Mouse (Mus musculus) neural tube, embryonic 14.5 days (tissue): ENCODE data around the gene Pde2a. TPM values are rescaled to one million over a fixed set of nuclear protein-coding genes. Genes with fewer than 3 reads are reported as not detected.

Experiments used
- ATAC-seq: fragments of 200-750 bp; cut with Nextera tagmentation; 2 replicates; pipeline ENCODE4 v1.8.0; 2017; ENCODE audit warnings: low read depth, mild to moderate bottlenecking, moderate TSS enrichment, moderate library complexity
- H3K27ac ChIP-seq: fragments of 300-500 bp; sonication (generic); 2 replicates; pipeline ENCODE4 v1.5.1; 2014; ENCODE audit warnings: low read depth, mild to moderate bottlenecking, control low read depth, low read length, moderate library complexity, mixed read lengths
- H3K27me3 ChIP-seq: fragments of 300-500 bp; sonication (generic); 2 replicates; pipeline ENCODE4 v1.6.1; 2014; ENCODE audit warnings: low read length; ENCODE audit not compliant: control insufficient read depth, insufficient read depth
- H3K36me3 ChIP-seq: fragments of 300-500 bp; sonication (generic); 2 replicates; pipeline ENCODE4 v1.6.1; 2014; ENCODE audit warnings: low read length, mixed read lengths; ENCODE audit not compliant: control insufficient read depth, insufficient read depth
- H3K4me1 ChIP-seq: fragments of 300-500 bp; sonication (generic); 2 replicates; pipeline ENCODE4 v1.6.1; 2014; ENCODE audit warnings: low read length; ENCODE audit not compliant: control insufficient read depth, insufficient read depth
- H3K4me2 ChIP-seq: fragments of 300-500 bp; sonication (generic); 2 replicates; pipeline ENCODE4 v1.6.1; 2014; ENCODE audit warnings: mild to moderate bottlenecking, low read depth, low read length, control low read depth
- H3K4me3 ChIP-seq: fragments of 300-500 bp; sonication (generic); 2 replicates; pipeline ENCODE4 v1.5.1; 2014; ENCODE audit warnings: low read depth, low read length, control low read depth, mixed read lengths
- H3K9ac ChIP-seq: fragments of 300-500 bp; sonication (generic); replicated peaks from 2 replicates; pipeline ENCODE4 v1.6.1; 2014; ENCODE audit warnings: low read depth, mild to moderate bottlenecking, control low read depth, low read length, mixed read lengths
- H3K9me3 ChIP-seq: fragments of 300-500 bp; sonication (generic); 2 replicates; pipeline ENCODE4 v1.6.1; 2016; ENCODE audit warnings: low read length; ENCODE audit not compliant: control insufficient read depth
- WGBS: fragments of 180-500 bp; shearing (Covaris S2); extraction: QIAGEN DNeasy Blood & Tissue Kit; methylation state at CpG from one replicate; pipeline ENCODE4 v1.1.7; 2014; 5-methylcytosine and 5-hydroxymethylcytosine counted together
- polyA plus RNA-seq: library from polyadenylated mRNA; unstranded; fragments of >200 nt; fragmentation: Nextera tagmentation; extraction: Ambion mirVana; gene quantifications from 2 replicates; pipeline ENCODE4 v1.2.1, GENCODE M21; 2014

Gene Pde2a
- polyA plus RNA-seq, 1 experiment from 2014 or later = 13.5 TPM

- ATAC-seq = peak; percentile 26; the same call in 1 of the 2 replicates
- 54% methylated on average over 8 of the region's 8 CpGs for WGBS
- Histone ChIP-seq H3K36me3 (no peaks in the 10 kb centered on the region), H3K27me3 (no peaks in the 10 kb centered on the region), H3K4me2 (no peak overlapping the region), H3K4me1 (peaks cover 4% of the 10 kb centered on the region; the same call in 1 of the 2 replicates), H3K9me3 (no peaks in the 10 kb centered on the region), H3K27ac (no peak overlapping the region), H3K9ac (no peak overlapping the region), H3K4me3 (no peak overlapping the region)
These were observed 39.1 kb upstream of the Pde2a start for GRCm38 (mm10) chr7:101382378-101382777.

GRCm38 (mm10) chr7:101383756-101384155 lies 37.7 kb upstream of the Pde2a start:
- H3K4me3 ChIP-seq = no peak overlapping the region
- no peaks in the 10 kb centered on the region for H3K36me3 ChIP-seq
- H3K4me1 ChIP-seq = 0 out of 2 replicates have a peak, but pooled peaks cover 4% of the 10 kb centered on the region
- H3K9ac ChIP-seq = no peak overlapping the region
- no peak for ATAC-seq
- no peak overlapping the region for H3K4me2 ChIP-seq
- H3K27ac ChIP-seq = no peak overlapping the region
- no peaks in the 10 kb centered on the region for H3K9me3 ChIP-seq
- no peaks in the 10 kb centered on the region for H3K27me3 ChIP-seq
- WGBS = 74% methylated on average over 3 of the region's 3 CpGs

- Histone ChIP-seq H3K4me1 (0 out of 2 replicates have a peak, but pooled peaks cover 4% of the 10 kb centered on the region), H3K4me2 (no peak overlapping the region)
- no peak for ATAC-seq
These were observed 36.6 kb upstream of the Pde2a start for GRCm38 (mm10) chr7:101384931-101385330.

GRCm38 (mm10) chr7:101385331-101385733 lies 36.2 kb upstream of the Pde2a start:
- 44% methylated on average over 6 of the region's 6 CpGs for WGBS
- H3K4me1 ChIP-seq = 0 out of 2 replicates have a peak, but pooled peaks cover 4% of the 10 kb centered on the region
- no peak overlapping the region for H3K4me3 ChIP-seq
- H3K36me3 ChIP-seq = no peaks in the 10 kb centered on the region
- H3K27me3 ChIP-seq = no peaks in the 10 kb centered on the region
- ATAC-seq = no peak
- H3K9ac ChIP-seq = no peak overlapping the region
- no peak overlapping the region for H3K27ac ChIP-seq
- no peak overlapping the region for H3K4me2 ChIP-seq
- H3K9me3 ChIP-seq = no peaks in the 10 kb centered on the region

More at GRCm38 (mm10) chr7:101384931-101385330, 36.6 kb upstream of the Pde2a start:
- Histone ChIP-seq H3K27ac (no peak overlapping the region), H3K27me3 (no peaks in the 10 kb centered on the region), H3K9me3 (no peaks in the 10 kb centered on the region), H3K4me3 (no peak overlapping the region), H3K9ac (0 out of 2 replicates have a peak overlapping the region, but pooled peaks have one; percentile 3), H3K36me3 (no peaks in the 10 kb centered on the region)
- 62% methylated on average over 10 of the region's 10 CpGs for WGBS

- H3K27me3 ChIP-seq = no peaks in the 10 kb centered on the region
These were observed 35.5 kb upstream of the Pde2a start for GRCm38 (mm10) chr7:101385866-101386452.

GRCm38 (mm10) chr7:101389256-101389655 lies 32.2 kb upstream of the Pde2a start:
- no peak overlapping the region for H3K4me2 ChIP-seq
- H3K36me3 ChIP-seq = no peaks in the 10 kb centered on the region
- H3K27ac ChIP-seq = no peak overlapping the region
- 0 out of 2 replicates have a peak, but pooled peaks cover 4% of the 10 kb centered on the region for H3K4me1 ChIP-seq
- 92% methylated on average over 6 of the region's 6 CpGs for WGBS
- no peak for ATAC-seq
- H3K9me3 ChIP-seq = no peaks in the 10 kb centered on the region
- H3K9ac ChIP-seq = no peak overlapping the region
- no peak overlapping the region for H3K4me3 ChIP-seq
- H3K27me3 ChIP-seq = no peaks in the 10 kb centered on the region

More at GRCm38 (mm10) chr7:101385866-101386452, 35.5 kb upstream of the Pde2a start:
- no peak overlapping the region for H3K27ac ChIP-seq
- no peaks in the 10 kb centered on the region for H3K36me3 ChIP-seq
- H3K4me1 ChIP-seq = 0 out of 2 replicates have a peak, but pooled peaks cover 4% of the 10 kb centered on the region
- H3K9ac ChIP-seq = no peak overlapping the region
- ATAC-seq = no peak
- H3K4me3 ChIP-seq = no peak overlapping the region
- H3K9me3 ChIP-seq = no peaks in the 10 kb centered on the region
- WGBS = 56% methylated on average over 9 of the region's 10 CpGs
- no peak overlapping the region for H3K4me2 ChIP-seq

GRCm38 (mm10) chr7:101391909-101392479 lies 29.5 kb upstream of the Pde2a start:
- Histone ChIP-seq H3K4me1 (no peaks in the 10 kb centered on the region), H3K4me3 (no peak overlapping the region), H3K9ac (no peak overlapping the region), H3K9me3 (no peaks in the 10 kb centered on the region), H3K27me3 (no peaks in the 10 kb centered on the region), H3K4me2 (no peak overlapping the region), H3K27ac (no peak overlapping the region), H3K36me3 (no peaks in the 10 kb centered on the region)
- ATAC-seq = no peak
- 86% methylated on average over 4 of the region's 4 CpGs for WGBS

GRCm38 (mm10) chr7:101393015-101393414 lies 28.5 kb upstream of the Pde2a start:
- Histone ChIP-seq H3K36me3 (no peaks in the 10 kb centered on the region), H3K4me3 (no peak overlapping the region), H3K27me3 (no peaks in the 10 kb centered on the region), H3K9me3 (no peaks in the 10 kb centered on the region), H3K27ac (no peak overlapping the region), H3K4me1 (no peaks in the 10 kb centered on the region), H3K9ac (no peak overlapping the region), H3K4me2 (no peak overlapping the region)
- 65% methylated on average over 4 of the region's 4 CpGs for WGBS
- no peak for ATAC-seq

GRCm38 (mm10) chr7:101393694-101394504 lies 27.6 kb upstream of the Pde2a start:
- Histone ChIP-seq H3K36me3 (no peaks in the 10 kb centered on the region), H3K4me3 (no peak overlapping the region), H3K27me3 (no peaks in the 10 kb centered on the region), H3K9ac (no peak overlapping the region), H3K4me2 (no peak overlapping the region), H3K4me1 (no peaks in the 10 kb centered on the region), H3K27ac (no peak overlapping the region), H3K9me3 (no peaks in the 10 kb centered on the region)
- 41% methylated on average over 8 of the region's 8 CpGs for WGBS
- ATAC-seq = peak; percentile 56; the same call in 1 of the 2 replicates
